Mouse (Mus musculus) hindbrain, embryonic 16.5 days (tissue): ENCODE data around the gene Col4a2. TPM values are rescaled to one million over a fixed set of nuclear protein-coding genes. Genes with fewer than 3 reads are reported as not detected.
A peak's percentile ranks its signal among the peaks of the same experiment; 100 is the strongest.
"Not testable (repeated sequence)": the region's sequence is repeated elsewhere in the genome, so short reads cannot be mapped to it uniquely, and the experiment has no call there.

Experiments
- ATAC-seq: fragments of 200-750 bp; cut with Nextera tagmentation; 2 replicates; pipeline ENCODE4 v1.8.0; 2017; ENCODE audit warnings: moderate TSS enrichment, moderate library complexity
- H3K27ac ChIP-seq: fragments of 300-500 bp; sonication (generic); 2 replicates; pipeline ENCODE4 v1.5.1; 2014; ENCODE audit warnings: low read depth, mild to moderate bottlenecking, control low read depth, low read length, moderate library complexity
- H3K27me3 ChIP-seq: fragments of 300-500 bp; sonication (generic); replicated peaks from 2 replicates; pipeline ENCODE4 v1.6.1; 2014; ENCODE audit warnings: low read length; ENCODE audit not compliant: control insufficient read depth, insufficient read depth
- H3K36me3 ChIP-seq: fragments of 300-500 bp; sonication (generic); 2 replicates; pipeline ENCODE4 v1.6.1; 2014; ENCODE audit warnings: mild to moderate bottlenecking, low read length, moderate library complexity, mixed read lengths; ENCODE audit not compliant: control insufficient read depth, insufficient read depth
- H3K4me1 ChIP-seq: fragments of 300-500 bp; sonication (generic); 2 replicates; pipeline ENCODE4 v1.6.1; 2014; ENCODE audit warnings: low read depth, low read length; ENCODE audit not compliant: control insufficient read depth, insufficient read depth
- H3K4me2 ChIP-seq: fragments of 300-500 bp; sonication (generic); 2 replicates; pipeline ENCODE4 v1.6.1; 2014; ENCODE audit warnings: mild to moderate bottlenecking, low read length, control low read depth, moderate library complexity
- H3K4me3 ChIP-seq: fragments of 300-500 bp; sonication (generic); 2 replicates; pipeline ENCODE4 v1.5.1; 2014; ENCODE audit warnings: mild to moderate bottlenecking, low read length, control low read depth, moderate library complexity
- H3K9ac ChIP-seq: fragments of 300-500 bp; sonication (generic); 2 replicates; pipeline ENCODE4 v1.6.1; 2014; ENCODE audit warnings: low read depth, mild to moderate bottlenecking, control low read depth, low read length, moderate library complexity
- H3K9me3 ChIP-seq: fragments of 300-500 bp; sonication (generic); 2 replicates; pipeline ENCODE4 v1.6.1; 2014; ENCODE audit warnings: mild to moderate bottlenecking, low read length, moderate library complexity; ENCODE audit not compliant: control insufficient read depth
- WGBS: fragments of 180-500 bp; shearing (Covaris S2); extraction: QIAGEN DNeasy Blood & Tissue Kit; methylation state at CpG from one replicate; pipeline ENCODE4 v1.1.7; 2014; 5-methylcytosine and 5-hydroxymethylcytosine counted together
- polyA plus RNA-seq: library from polyadenylated mRNA; unstranded; fragments of >200 nt; fragmentation: Nextera tagmentation; extraction: Ambion mirVana; gene quantifications from 2 replicates; pipeline ENCODE4 v1.2.1, GENCODE M21; 2015

The Col4a2 gene
- polyA plus RNA-seq, 1 experiment from 2014 or later = 28.9 TPM

DNA sequence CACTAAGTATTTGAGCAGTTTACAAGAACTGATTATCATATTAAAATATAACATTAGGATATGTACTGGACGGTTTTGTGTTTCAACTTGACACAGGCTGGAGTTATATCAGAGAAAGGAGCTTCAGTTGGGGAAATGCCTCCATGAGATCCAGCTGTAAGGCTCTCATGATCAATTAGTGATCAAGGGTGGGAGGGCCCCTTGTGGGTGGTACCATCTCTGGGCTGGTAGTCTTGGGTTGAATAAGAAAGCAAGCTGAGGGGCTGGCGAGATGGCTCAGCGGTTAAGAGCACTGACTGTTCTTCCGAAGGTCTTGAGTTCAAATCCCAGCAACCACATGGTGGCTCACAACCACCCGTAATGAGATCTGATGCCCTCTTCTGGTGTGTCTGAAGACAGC, 153.9 kb downstream of the Col4a2 start:
- not testable (repeated sequence) for H3K27me3 ChIP-seq, H3K4me1 ChIP-seq, H3K36me3 ChIP-seq, H3K27ac ChIP-seq, H3K9ac ChIP-seq, H3K4me2 ChIP-seq, H3K9me3 ChIP-seq, ATAC-seq, H3K4me3 ChIP-seq
- 74% methylated on average over 4 of the region's 5 CpGs for WGBS

DNA sequence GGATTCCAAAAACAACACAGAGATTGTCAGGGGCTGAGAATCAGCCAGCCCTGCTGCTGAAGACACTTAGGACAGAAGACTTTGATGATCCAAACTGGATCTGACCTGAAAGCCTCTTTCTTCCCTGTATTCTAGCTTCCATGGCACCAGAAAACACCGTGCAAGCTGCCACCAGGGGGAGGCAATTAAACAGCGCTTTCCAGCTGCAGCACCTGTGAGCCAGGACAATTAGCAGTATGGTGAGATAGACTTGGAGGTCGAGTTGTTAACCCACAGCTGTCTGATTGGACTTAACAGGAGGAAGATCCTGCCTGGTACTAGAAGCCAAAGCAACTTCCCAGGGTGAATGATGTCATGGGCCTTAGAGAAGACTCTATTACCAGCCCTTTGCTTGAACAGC, 156.5 kb downstream of the Col4a2 start:
- Histone ChIP-seq H3K27me3 (peaks cover 3% of the 10 kb centered on the region; the same call in 1 of the 2 replicates), H3K27ac (no peak overlapping the region), H3K4me1 (no peaks in the 10 kb centered on the region), H3K9me3 (no peaks in the 10 kb centered on the region), H3K36me3 (no peaks in the 10 kb centered on the region), H3K9ac (no peak overlapping the region), H3K4me3 (no peak overlapping the region), H3K4me2 (no peak overlapping the region)
- 4% methylated on average over 3 of the region's 3 CpGs for WGBS
- ATAC-seq = no peak

DNA sequence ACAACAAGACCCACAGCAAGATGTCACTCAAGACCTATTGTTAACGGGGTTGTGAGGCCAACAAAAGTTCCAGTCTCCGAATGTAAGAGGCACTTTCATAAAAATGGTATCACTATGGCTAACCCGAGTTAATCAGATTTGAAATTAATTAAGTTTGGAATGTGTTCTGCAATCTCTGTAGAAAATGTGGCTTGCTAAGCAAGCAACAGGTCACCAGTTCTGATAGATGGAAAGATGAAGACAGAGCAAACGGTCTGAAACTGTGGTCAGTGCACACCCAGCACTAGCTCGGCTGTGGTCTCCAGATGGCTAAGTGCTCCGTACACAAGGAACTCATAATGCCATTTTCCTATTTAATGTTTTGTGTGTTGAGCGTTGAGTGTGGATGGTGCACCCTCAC, 158.1 kb downstream of the Col4a2 start:
- WGBS = 69% methylated on average over 7 of the region's 7 CpGs
- H3K9ac ChIP-seq = no peak overlapping the region
- ATAC-seq = no peak
- no peak overlapping the region for H3K4me2 ChIP-seq
- no peaks in the 10 kb centered on the region for H3K36me3 ChIP-seq
- H3K9me3 ChIP-seq = no peaks in the 10 kb centered on the region
- no peak overlapping the region for H3K4me3 ChIP-seq
- H3K27ac ChIP-seq = no peak overlapping the region
- no peaks in the 10 kb centered on the region for H3K4me1 ChIP-seq
- peaks cover 13% of the 10 kb centered on the region for H3K27me3 ChIP-seq

DNA sequence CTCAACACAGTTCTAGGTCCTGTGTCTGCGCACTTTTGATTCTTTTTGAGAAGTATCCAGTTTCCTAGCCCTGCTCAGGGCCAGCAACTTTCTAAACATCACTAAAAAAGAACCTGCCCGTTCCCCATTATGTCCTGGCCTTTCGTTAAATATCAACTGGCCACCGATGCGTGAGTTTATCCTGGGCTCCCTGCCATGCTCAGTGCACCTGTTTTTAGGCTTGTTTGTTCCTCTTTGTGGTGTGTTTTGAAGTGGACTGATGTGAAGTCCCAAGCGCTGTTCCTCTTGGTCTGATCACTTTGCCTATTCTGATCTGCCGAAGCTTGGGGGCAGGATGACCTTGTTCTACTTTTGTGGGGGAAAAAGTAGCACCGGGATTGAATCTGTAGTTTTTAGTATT, 158.7 kb downstream of the Col4a2 start:
- Histone ChIP-seq H3K4me3 (no peak overlapping the region), H3K9ac (no peak overlapping the region), H3K27me3 (peaks cover 17% of the 10 kb centered on the region), H3K4me2 (no peak overlapping the region), H3K27ac (no peak overlapping the region), H3K9me3 (no peaks in the 10 kb centered on the region), H3K4me1 (no peaks in the 10 kb centered on the region), H3K36me3 (no peaks in the 10 kb centered on the region)
- ATAC-seq = no peak
- WGBS = 41% methylated on average over 8 of the region's 8 CpGs

DNA sequence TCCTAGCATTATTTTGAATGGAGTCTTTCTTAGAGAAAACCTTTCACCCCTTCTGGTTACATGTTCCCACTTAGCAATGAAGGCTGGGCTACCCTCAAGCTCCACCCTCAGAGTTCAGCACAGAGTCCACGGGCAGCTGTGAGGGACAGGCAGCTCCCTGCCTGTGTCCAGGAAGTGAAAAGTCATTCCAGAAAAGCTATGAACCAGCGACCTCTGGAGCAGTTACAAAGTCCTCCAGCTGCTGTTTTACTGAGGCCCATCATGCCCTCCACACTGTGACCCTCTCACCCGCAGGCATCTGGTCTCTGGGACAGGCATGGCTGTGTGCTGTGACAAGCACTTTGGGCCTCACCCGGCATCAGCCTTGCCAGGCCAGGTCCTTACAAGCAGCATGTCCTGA, 160.5 kb downstream of the Col4a2 start:
- 39% methylated on average over 4 of the region's 4 CpGs for WGBS
- Histone ChIP-seq H3K9me3 (no peaks in the 10 kb centered on the region), H3K4me3 (no peak overlapping the region), H3K4me1 (peaks cover 13% of the 10 kb centered on the region), H3K9ac (no peak overlapping the region; the same call in 1 of the 2 replicates), H3K27me3 (peaks cover 26% of the 10 kb centered on the region), H3K4me2 (no peak overlapping the region), H3K36me3 (no peaks in the 10 kb centered on the region), H3K27ac (no peak overlapping the region)
- ATAC-seq = no peak

DNA sequence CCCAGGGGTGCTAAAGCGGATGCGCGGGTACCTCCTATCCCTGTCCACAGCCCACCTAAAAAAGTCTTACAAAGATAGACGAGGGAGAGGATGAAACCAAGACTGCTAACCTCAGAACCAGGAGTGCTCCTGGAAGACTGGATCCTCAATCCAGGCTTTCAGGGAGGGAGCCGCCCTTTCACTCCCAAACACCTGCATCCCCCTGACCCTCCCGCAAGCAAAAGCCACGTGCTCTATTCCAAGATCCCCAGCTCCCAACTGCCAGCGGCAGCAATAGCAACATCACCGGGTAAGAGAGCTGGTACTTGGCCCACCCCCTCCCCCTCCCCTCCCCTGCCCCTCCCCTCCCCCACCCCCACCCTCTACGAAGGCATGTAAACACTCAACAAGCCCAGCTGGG, 162.8 kb downstream of the Col4a2 start:
- H3K4me2 ChIP-seq = no peak overlapping the region
- no peaks in the 10 kb centered on the region for H3K9me3 ChIP-seq
- peaks cover 17% of the 10 kb centered on the region for H3K4me1 ChIP-seq
- peaks cover 42% of the 10 kb centered on the region for H3K27me3 ChIP-seq
- ATAC-seq = no peak
- H3K27ac ChIP-seq = no peak overlapping the region
- H3K36me3 ChIP-seq = no peaks in the 10 kb centered on the region
- H3K4me3 ChIP-seq = no peak overlapping the region
- H3K9ac ChIP-seq = no peak overlapping the region
- WGBS = 13% methylated on average over 9 of the region's 10 CpGs

DNA sequence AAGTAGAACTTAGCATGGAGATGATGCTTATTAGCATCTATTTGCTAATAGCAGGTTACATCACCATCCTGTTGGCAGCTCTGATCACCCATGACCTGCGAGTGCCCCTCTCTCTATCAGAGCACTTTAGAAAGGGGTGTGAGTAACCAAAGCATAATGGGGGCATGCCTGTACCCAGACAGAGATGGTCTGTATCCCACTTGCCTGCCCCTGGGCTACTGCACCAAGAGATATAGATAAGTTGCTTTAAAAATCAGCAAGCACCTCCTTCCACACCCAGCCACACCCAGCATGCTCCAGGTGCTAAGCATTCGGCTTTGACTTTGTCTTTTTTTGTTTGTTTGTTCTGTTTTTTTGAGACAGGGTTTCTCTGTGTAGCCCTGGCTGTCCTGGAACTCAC, 163.3 kb downstream of the Col4a2 start:
- no peaks in the 10 kb centered on the region for H3K9me3 ChIP-seq
- no peak overlapping the region for H3K4me3 ChIP-seq
- ATAC-seq = no peak
- peaks cover 17% of the 10 kb centered on the region for H3K4me1 ChIP-seq
- no peak overlapping the region for H3K27ac ChIP-seq
- peaks cover 46% of the 10 kb centered on the region for H3K27me3 ChIP-seq
- no peak overlapping the region for H3K4me2 ChIP-seq
- no peaks in the 10 kb centered on the region for H3K36me3 ChIP-seq
- WGBS = 24% methylated on average over 2 of the region's 2 CpGs
- no peak overlapping the region for H3K9ac ChIP-seq

DNA sequence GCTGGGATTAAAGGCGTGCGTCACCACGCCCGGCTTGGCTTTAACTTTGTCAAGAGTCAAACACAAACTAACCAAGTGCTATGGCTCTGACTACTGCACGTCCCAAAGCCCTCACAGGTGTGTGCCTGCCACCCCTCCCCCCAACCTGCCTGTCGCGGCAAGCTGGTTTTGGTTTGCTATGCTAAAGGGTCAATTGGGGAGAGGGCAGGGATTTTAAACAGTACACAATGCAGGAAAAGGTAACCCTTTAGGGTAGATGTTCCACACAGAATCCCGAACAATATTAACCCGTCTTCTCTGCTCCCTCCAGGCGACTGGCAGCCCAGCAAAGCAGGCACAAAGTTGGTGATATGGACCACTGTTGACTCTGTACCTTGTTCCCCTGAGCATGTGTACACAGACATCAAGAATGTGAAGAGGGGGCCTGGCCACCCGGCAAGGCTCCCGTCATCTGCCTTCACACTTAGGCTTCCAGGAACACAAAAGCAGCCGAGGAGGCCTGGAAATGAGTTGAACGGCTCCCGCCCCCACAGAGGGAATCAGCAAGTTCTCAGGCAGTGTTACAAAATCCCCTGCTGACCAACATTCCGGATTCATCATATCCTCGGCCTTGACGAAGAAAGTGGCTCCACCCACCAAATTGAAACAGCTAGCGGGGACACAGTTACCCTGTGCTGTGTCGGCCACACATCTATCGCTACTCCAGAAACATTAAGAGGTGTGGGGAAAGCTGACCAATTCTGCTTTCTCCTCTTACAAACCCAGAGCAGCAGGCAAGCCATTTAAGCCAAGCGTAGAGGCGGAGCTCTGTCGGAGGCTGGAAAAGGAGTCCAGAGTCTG, 164.0 kb downstream of the Col4a2 start:
- no peak overlapping the region for H3K9ac ChIP-seq
- ATAC-seq = no peak
- WGBS = 7% methylated on average over 24 of the region's 24 CpGs
- H3K27ac ChIP-seq = no peak overlapping the region
- H3K4me1 ChIP-seq = peaks cover 17% of the 10 kb centered on the region
- peaks cover 49% of the 10 kb centered on the region for H3K27me3 ChIP-seq
- H3K9me3 ChIP-seq = no peaks in the 10 kb centered on the region
- peak overlapping the region; percentile 2 for H3K4me3 ChIP-seq
- peak overlapping the region; percentile 100 for H3K4me2 ChIP-seq
- H3K36me3 ChIP-seq = no peaks in the 10 kb centered on the region

DNA sequence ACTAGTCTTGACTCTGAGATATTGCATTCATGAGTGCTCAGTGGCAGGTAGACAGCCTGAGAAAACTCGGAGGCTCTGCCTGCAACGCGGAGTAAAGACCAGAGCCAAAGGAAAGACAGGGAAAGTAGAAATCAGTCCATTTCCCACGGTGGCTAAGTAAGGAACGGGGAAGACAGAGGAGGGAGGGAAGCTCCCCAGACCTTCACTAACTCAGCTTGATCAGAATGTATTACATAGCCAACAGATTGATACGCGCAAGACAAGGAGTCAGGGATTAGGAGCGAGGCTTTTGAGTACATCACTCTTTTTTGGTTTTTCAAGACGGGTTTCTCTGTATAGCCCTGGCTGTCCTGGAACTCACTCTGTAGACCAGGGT, 164.6 kb downstream of the Col4a2 start:
- 8% methylated on average over 9 of the region's 9 CpGs for WGBS
- no peaks in the 10 kb centered on the region for H3K36me3 ChIP-seq
- H3K27ac ChIP-seq = no peak overlapping the region
- peaks cover 50% of the 10 kb centered on the region for H3K27me3 ChIP-seq
- H3K4me1 ChIP-seq = peaks cover 17% of the 10 kb centered on the region
- H3K4me3 ChIP-seq = peak overlapping the region; percentile 2
- no peak for ATAC-seq
- H3K9ac ChIP-seq = no peak overlapping the region
- H3K9me3 ChIP-seq = no peaks in the 10 kb centered on the region
- H3K4me2 ChIP-seq = peak overlapping the region; percentile 100
